Mouse (Mus musculus) heart, postnatal 4 days (tissue): ENCODE measurements around the gene Sarm1. TPM values are rescaled to one million over a fixed set of nuclear protein-coding genes. Genes with fewer than 3 reads are reported as not detected.
A peak's percentile ranks its signal among the peaks of the same experiment; 100 is the strongest.
"Not testable (repeated sequence)": the region's sequence is repeated elsewhere in the genome, so short reads cannot be mapped to it uniquely, and the experiment has no call there.

Experiments used
- DNase-seq: peaks from one replicate; pipeline ENCODE4 v3.0.0; 2021
- total RNA-seq, 2 experiments: library from RNA; stranded (reverse); gene quantifications; 2 replicates each; pipeline ENCODE4 v1.2.3; 2021

The Sarm1 gene
- under 1 TPM; 0.12 to 0.27 TPM for total RNA-seq

GRCm38 (mm10) chr11:78497544-78498522 lies at the start of gene Sarm1:
Gene Sarm1, minus strand, starts transcription at chr11:78497754.
- DNase-seq: peak; percentile 85

- DNase-seq: no peak
Observed at GRCm38 (mm10) chr11:78545181-78545580, 47.6 kb upstream of the Sarm1 start.

DNA sequence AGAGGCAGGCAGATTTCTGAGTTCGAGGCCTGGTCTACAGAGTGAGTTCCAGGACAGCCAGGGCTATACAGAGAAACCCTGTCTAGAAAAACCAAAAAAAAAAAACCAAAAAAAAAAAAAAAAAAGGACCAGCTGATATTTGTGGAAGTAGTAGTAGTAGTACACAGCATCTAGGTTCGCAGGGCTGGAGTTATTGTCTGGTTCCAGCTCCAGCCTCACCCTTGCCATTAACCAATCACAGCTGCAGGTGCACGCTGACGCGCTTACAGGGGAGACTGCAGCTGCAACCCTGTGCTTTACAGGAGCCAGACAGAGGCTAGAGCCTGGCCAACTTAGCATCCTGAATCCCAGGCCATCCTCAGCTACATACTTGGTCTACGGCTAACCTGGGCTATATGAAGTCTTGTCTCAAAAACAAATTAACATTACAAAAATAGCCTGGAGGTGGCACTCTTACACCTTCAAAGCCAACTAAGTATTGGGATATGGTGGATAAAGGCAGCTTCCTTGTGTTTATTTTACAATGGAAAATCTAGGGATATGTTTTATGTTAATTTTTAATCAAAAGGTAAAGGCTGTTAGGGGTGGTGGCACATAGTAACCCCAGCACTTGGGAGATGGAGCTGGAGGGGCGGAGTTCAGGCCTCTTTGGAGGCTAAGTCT lies 47.0 kb upstream of the Sarm1 start:
- no peak for DNase-seq

- DNase-seq: no peak
Observed at GRCm38 (mm10) chr11:78540358-78540757, 42.8 kb upstream of the Sarm1 start.

- no peak for DNase-seq
Observed at GRCm38 (mm10) chr11:78536690-78537084, 39.1 kb upstream of the Sarm1 start.

DNA sequence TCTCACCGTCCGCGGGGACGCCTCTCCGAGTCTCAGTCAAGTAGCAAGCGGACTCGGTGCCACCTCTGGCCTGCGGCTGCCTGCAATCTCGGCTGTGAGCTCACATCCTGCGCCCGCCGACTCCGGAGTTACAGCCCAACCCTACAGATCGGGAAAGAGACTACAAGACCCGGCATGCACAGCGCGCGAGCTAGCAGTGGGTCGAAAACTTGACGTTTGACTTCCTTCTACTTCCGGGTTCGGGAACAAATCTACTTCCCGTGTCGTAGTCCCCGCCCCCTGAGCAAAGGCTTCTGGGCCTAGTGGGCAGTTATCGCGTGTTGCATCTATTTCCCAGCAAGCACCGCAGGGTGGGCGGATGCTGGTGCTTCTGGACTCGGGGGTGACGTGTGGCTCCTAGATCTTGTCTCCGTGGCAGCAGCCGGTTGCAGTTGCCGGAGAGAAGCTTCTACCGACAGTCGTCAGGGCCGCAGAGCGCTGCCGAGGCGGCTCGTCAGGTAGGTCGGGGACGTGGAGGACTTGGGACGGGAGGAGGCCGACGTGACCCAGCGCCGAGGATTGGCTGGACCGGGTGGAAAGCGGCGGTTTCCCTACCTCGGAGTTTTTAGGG lies 38.6 kb upstream of the Sarm1 start, which contains the start of the genes Tnfaip1 and Ift20:
TSS of gene Tnfaip1 (minus strand) at position 253 of the 610 bp plus-strand sequence.
TSS of gene Ift20 (plus strand) at position 282 of the 610 bp plus-strand sequence.
- DNase-seq: peak; percentile 97

- peak; percentile 53 for DNase-seq
Observed at GRCm38 (mm10) chr11:78535376-78536079, 38.0 kb upstream of the Sarm1 start.

- DNase-seq: no peak
Observed at GRCm38 (mm10) chr11:78534516-78534915, 37.0 kb upstream of the Sarm1 start.

DNA sequence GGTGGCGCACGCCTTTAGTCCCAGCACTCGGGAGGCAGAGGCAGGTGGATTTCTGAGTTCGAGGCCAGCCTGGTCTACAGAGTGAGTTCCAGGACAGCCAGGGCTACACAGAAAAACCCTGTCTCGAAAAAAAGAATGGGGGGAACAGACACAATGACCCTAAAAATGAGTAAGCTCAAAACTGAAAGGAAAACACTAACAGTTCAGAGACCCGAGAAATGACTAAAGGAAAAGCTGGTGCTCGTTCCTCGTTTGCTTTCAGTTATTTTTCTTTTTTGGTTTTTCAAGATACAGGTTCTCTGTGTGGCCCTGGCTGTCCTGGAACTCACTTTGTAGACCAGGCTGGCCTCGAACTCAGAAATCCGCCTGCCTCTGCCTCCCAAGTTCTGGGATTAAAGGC lies 34.0 kb upstream of the Sarm1 start:
- not testable (repeated sequence) for DNase-seq

- peak; percentile 73 for DNase-seq
Observed at GRCm38 (mm10) chr11:78531046-78531445, 33.5 kb upstream of the Sarm1 start.

DNA sequence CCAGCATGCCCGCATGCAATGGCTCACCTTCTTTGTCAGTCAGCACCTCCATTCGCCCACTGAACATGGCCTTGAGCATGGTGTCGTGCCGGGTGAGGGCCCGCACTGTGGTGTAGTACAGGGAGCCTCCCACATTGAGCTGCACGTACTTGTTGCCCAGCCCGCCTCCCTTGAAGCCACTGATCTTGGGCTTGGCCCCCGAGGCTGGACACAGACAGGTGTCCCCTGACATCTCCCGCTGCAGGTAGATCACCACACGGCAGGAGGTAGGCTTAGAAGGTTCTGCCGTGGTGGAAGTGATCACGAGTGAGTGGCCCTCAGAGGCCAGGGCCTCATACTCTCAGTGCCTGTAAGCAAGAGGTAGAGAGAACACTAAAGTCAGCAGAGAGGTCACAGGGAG lies 32.4 kb upstream of the Sarm1 start:
- DNase-seq: no peak

DNA sequence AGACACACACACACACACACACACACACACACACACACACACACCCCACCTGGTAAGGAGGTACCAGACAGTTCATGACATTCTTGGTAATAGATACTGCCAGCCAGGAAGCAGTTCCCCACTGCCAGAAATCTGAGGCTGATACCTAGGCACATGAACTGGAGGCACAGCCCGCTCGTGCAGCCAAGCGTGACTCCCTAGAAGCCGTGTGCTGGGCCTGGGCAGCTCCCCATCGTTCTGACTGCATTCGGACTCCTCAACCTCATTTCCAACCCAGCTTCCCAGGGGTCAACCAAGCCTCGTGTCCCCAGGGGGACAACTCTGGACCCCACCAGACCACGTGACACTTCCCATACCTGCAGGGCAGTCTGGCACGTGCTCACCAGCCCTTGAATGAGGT lies 31.2 kb upstream of the Sarm1 start:
- no peak for DNase-seq

DNA sequence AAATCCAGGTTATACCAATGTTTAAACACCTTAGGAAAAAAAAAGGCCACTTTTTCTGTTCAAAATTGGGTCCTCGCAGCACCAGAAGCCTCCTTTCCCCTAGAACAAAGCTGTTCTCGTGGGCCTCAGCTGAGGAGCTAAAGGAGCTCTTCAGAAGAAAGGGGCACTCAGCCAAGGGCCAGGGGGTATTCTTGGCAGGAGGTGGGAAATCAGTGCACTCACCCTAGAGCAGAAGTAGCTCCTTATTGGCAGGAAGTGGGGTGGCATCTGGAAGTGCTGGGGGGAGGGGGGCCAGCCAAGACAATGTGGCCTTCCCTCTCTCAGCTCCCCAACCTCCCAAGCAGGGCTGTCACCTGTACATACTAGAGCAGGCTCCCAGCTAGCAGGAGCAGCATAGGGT lies 27.3 kb upstream of the Sarm1 start:
- DNase-seq: no peak

GRCm38 (mm10) chr11:78523241-78523955 lies 25.8 kb upstream of the Sarm1 start:
- DNase-seq: no peak

DNA sequence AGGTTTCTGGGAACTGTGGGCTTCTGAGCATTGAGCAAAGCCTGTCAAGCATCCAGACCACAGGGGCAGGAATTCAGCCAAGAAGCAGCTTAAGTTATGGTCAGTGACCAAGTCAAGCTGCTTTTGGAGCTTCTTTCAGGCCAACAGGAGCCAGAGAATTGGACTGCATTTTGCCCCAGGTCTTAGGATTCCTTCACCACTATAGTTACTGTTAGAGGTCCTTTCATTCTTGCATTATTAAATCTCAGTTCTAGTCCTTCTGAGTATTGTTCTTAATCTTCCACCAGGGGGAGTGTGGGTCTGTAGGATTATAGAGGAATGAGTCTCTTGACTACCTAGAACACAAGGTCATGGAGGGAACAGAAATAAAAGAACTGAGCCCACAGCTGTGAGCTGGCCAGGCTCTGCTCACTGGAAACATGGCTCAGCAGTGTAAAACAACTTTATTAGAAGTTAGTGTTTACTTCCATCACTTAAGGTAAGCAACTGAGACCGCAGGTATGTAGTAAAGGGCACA lies 25.0 kb upstream of the Sarm1 start:
- DNase-seq: no peak

DNA sequence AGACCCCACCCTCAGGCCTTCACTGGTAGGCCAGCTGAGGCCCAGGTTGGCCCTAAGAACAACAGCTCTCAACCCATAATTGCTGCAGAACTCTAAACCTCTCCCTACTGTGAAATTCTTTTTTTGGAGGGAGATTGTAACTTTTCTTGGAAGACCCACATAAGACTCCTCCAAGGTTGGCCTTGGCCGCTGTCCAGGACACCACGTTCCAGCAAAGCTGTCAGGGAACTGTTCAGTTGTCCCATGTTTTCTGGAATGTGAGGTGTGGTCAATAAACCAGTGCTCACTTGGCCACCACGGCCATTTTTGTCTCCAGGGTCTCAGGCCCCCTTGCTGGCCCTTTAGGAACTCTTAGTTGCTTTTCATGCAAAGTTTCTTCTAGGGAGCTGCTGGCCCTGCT lies 24.3 kb upstream of the Sarm1 start:
- DNase-seq: no peak

GRCm38 (mm10) chr11:78518931-78519330 lies 21.4 kb upstream of the Sarm1 start:
- DNase-seq: no peak

- DNase-seq: no peak
Observed at GRCm38 (mm10) chr11:78515549-78516325, 18.2 kb upstream of the Sarm1 start.

DNA sequence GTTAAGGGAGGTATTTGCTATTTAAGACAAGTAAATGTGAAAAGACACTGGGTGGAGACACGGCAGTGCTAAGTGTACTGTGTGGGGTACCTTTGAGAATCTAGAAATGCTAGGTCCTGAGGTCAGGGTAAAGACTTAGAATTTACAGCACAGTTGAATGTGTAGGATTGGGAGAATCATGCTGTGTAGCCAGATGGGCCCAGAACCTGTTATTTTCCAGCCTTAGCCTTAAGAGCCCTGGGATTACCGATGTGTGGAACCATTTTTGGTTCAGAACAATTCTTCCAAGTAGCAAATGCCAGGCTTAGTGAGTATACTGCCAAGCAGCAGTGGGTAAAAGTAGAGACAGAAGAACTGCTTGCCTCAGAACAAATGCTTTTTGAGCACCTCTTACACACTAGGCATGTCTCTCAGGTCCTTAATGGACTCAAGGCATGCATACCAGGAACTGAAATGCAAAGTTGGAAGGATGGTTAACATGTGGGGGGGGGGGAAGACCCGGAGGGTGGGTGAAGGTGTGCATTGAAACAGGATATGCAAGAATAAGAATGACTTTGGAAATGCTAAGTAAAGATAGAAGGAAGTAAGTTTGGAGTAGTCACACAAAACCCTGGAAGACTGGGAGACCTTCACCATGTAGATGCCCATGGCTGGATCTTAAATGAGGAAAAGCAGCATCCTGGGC lies 15.7 kb upstream of the Sarm1 start:
- no peak for DNase-seq
